Comparison of ENCODE assay signal across 11 mouse cellular contexts in the genomic region with DNA sequence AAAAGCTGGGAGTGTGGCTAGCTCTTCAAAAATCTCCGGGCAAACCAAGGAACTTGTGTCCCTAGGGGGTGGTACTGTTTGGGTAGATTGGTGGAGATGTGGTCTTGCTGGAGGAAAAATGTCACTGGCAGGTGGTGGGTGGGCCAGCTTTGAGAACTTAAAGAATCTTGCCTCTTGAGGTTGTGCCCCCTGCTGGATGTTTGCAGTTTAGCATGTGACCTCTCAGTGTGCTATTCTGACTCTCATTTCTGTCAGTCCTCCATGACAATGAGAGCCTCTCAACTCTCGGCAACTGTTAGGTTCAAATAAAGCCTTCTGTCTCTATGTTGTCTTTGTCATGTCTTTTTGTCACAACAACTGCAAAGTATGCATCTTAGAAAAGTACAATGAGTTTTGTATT.
DNase-seq lines count a peak whose midpoint lies in the region; ATAC-seq and TF ChIP-seq lines count a peak whose summit lies in the region.
"Had no signal": no experiment of that assay in that cellular context is flagged by ENCODE, and none has a peak within 500 bp of the region (broad histone marks: within the 10 kb centered on the region; RNA-seq: fewer than 3 reads in every experiment).

No protein-coding gene starts in this region.

- no peaks in the 10 kb centered on the region for H3K4me1 ChIP-seq in hindbrain, embryonic 10.5 days (replicated peaks)
- no peaks in the 10 kb centered on the region for H3K4me1 ChIP-seq in hindbrain, embryonic 13.5 days (replicated peaks)
- no peaks in the 10 kb centered on the region for H3K4me1 ChIP-seq in lung, postnatal 0 days (ENCODE audit: insufficient read depth, low read depth, low read length)

- H3K27me3 ChIP-seq in hindbrain, embryonic 10.5 days (ENCODE audit: insufficient read depth, poor library complexity, severe bottlenecking) = no peaks in the 10 kb centered on the region
- H3K27me3 ChIP-seq in hindbrain, embryonic 13.5 days = no peaks in the 10 kb centered on the region
- H3K27me3 ChIP-seq in lung, postnatal 0 days (replicated peaks; ENCODE audit: insufficient read depth, low read length) = no peaks in the 10 kb centered on the region
- H3K27me3 ChIP-seq: CH12.LX had no signal

- no peak overlapping the region for H3K27ac ChIP-seq in hindbrain, embryonic 10.5 days
- H3K27ac ChIP-seq in hindbrain, embryonic 13.5 days = no peak overlapping the region
- H3K27ac ChIP-seq in lung, postnatal 0 days (ENCODE audit: low read length) = no peak overlapping the region

- TF ChIP-seq CTCF in lung, postnatal 0 days (IDR thresholded peaks at IDR 0.05) = peak; percentile 36; the same call in 1 of the 2 replicates

- H3K4me2 ChIP-seq in hindbrain, embryonic 13.5 days = no peak overlapping the region
- no peak overlapping the region for H3K4me2 ChIP-seq in lung, postnatal 0 days (replicated peaks; ENCODE audit: low read depth, low read length)

- no peak overlapping the region for H3K9ac ChIP-seq in hindbrain, embryonic 13.5 days
- no peak overlapping the region for H3K9ac ChIP-seq in lung, postnatal 0 days (replicated peaks; ENCODE audit: low read depth)

- no peak for ATAC-seq in hindbrain, embryonic 13.5 days (ENCODE audit: low FRiP score)
- no peak for ATAC-seq in lung, postnatal 0 days

- H3K9me3 ChIP-seq in hindbrain, embryonic 10.5 days = no peaks in the 10 kb centered on the region
- no peaks in the 10 kb centered on the region for H3K9me3 ChIP-seq in hindbrain, embryonic 13.5 days
- H3K9me3 ChIP-seq in lung, postnatal 0 days (ENCODE audit: low read length) = no peaks in the 10 kb centered on the region

- 61% methylated on average over 2 of the region's 2 CpGs for WGBS in hindbrain, embryonic 10.5 days
- 60% methylated on average over 2 of the region's 2 CpGs for WGBS in hindbrain, embryonic 13.5 days
- WGBS in lung, postnatal 0 days = 67% methylated on average over 2 of the region's 2 CpGs

- no peaks in the 10 kb centered on the region for H3K36me3 ChIP-seq in hindbrain, embryonic 10.5 days
- H3K36me3 ChIP-seq in hindbrain, embryonic 13.5 days = no peaks in the 10 kb centered on the region
- H3K36me3 ChIP-seq in lung, postnatal 0 days (ENCODE audit: insufficient read depth, low read length) = no peaks in the 10 kb centered on the region

- DNase-seq in hindbrain, embryonic 10.5 days (ENCODE audit: low spot score) = peak; percentile 3
- DNase-seq in lung, postnatal 0 days (ENCODE audit: low spot score) = no peak
- DNase-seq in lung, postnatal 36 days = no peak
- DNase-seq in NIH3T3 (ENCODE audit: low read depth) = peak; percentile 1
- DNase-seq in kidney, postnatal 4 days = peak; percentile 3
- no peak for DNase-seq in cerebellum, postnatal 25 days
- DNase-seq in gastrocnemius, postnatal 14 days = no peak
- DNase-seq: cerebellum, postnatal 36 days; gastrocnemius, postnatal 25 days had no signal

- intact Hi-C loops in gastrocnemius, postnatal 14 days (cut with DNase I; ENCODE audit: low total_unique reads) = no loop called here

- no peak overlapping the region for H3K4me3 ChIP-seq in hindbrain, embryonic 10.5 days
- no peak overlapping the region for H3K4me3 ChIP-seq in hindbrain, embryonic 13.5 days
- H3K4me3 ChIP-seq in lung, postnatal 0 days (ENCODE audit: low read depth, low read length) = no peak overlapping the region

- TF ChIP-seq EP300 in lung, postnatal 0 days (IDR thresholded peaks at IDR 0.05) = no peak

Comparison
In these comparisons a context has a peak if more than half of its experiments do, and no peak if none do; other contexts are left out.
1. DNase-seq: peak in hindbrain, embryonic 10.5 days (single experiment), NIH3T3 (single experiment) and kidney, postnatal 4 days (2 of 2); none in lung, postnatal 0 days (single experiment), lung, postnatal 36 days (single experiment), cerebellum, postnatal 25 days (0 of 2) and gastrocnemius, postnatal 14 days (single experiment).